Mouse (Mus musculus) embryonic facial prominence, embryonic 15.5 days (tissue): ENCODE results near the gene Ddb2. TPM values are rescaled to one million over a fixed set of nuclear protein-coding genes. Genes with fewer than 3 reads are reported as not detected.
"Not testable (repeated sequence)": the region's sequence is repeated elsewhere in the genome, so short reads cannot be mapped to it uniquely, and the experiment has no call there.

Source experiments
- ATAC-seq: fragments of 200-750 bp; cut with Nextera tagmentation; 2 replicates; pipeline ENCODE4 v1.8.0; 2017; ENCODE audit warnings: low read depth, moderate TSS enrichment; ENCODE audit not compliant: insufficient number of reproducible peaks, low FRiP score, low TSS enrichment
- H3K27ac ChIP-seq: fragments of 300-500 bp; sonication (generic); replicated peaks from 2 replicates; pipeline ENCODE4 v1.5.1; 2015; ENCODE audit warnings: mild to moderate bottlenecking, inconsistent platforms
- H3K27me3 ChIP-seq: fragments of 300-500 bp; sonication (generic); 2 replicates; pipeline ENCODE4 v1.6.1; 2015; ENCODE audit warnings: inconsistent platforms
- H3K36me3 ChIP-seq: fragments of 300-500 bp; sonication (generic); 2 replicates; pipeline ENCODE4 v1.6.1; 2015; ENCODE audit warnings: mild to moderate bottlenecking, inconsistent platforms
- H3K4me1 ChIP-seq: fragments of 300-500 bp; sonication (generic); 2 replicates; pipeline ENCODE4 v1.6.1; 2015; ENCODE audit warnings: inconsistent platforms
- H3K4me2 ChIP-seq: fragments of 300-500 bp; sonication (generic); replicated peaks from 2 replicates; pipeline ENCODE4 v1.6.1; 2015; ENCODE audit warnings: mild to moderate bottlenecking, inconsistent platforms
- H3K4me3 ChIP-seq: fragments of 300-500 bp; sonication (generic); replicated peaks from 2 replicates; pipeline ENCODE4 v1.5.1; 2015; ENCODE audit warnings: mild to moderate bottlenecking, inconsistent platforms
- H3K9ac ChIP-seq: fragments of 300-500 bp; sonication (generic); 2 replicates; pipeline ENCODE4 v1.6.1; 2015; ENCODE audit warnings: inconsistent platforms
- H3K9me3 ChIP-seq: fragments of 300-500 bp; sonication (generic); replicated peaks from 2 replicates; pipeline ENCODE4 v1.6.1; 2016; ENCODE audit warnings: inconsistent platforms
- WGBS: fragments of 180-500 bp; shearing (Covaris S2); methylation state at CpG from one replicate; pipeline ENCODE4 v1.1.7; 2015; 5-methylcytosine and 5-hydroxymethylcytosine counted together
- polyA plus RNA-seq: library from polyadenylated mRNA; unstranded; fragments of >200 nt; fragmentation: Nextera tagmentation; extraction: Ambion mirVana; gene quantifications from 2 replicates; pipeline ENCODE4 v1.2.1, GENCODE M21; 2015

Ddb2 gene
- polyA plus RNA-seq, 1 experiment from 2014 or later: 18.7 TPM

GRCm38 (mm10) chr2:91252512-91252911 is 15.7 kb upstream of the Ddb2 start:
- H3K4me2 ChIP-seq: no peak overlapping the region
- no peak overlapping the region for H3K9ac ChIP-seq
- H3K4me3 ChIP-seq: no peak overlapping the region
- ATAC-seq: no peak
- WGBS: 34% methylated on average over 4 of the region's 4 CpGs
- H3K27me3 ChIP-seq: 0 out of 2 replicates have a peak, but pooled peaks cover 12% of the 10 kb centered on the region
- no peaks in the 10 kb centered on the region for H3K36me3 ChIP-seq
- H3K4me1 ChIP-seq: peaks cover 22% of the 10 kb centered on the region
- H3K9me3 ChIP-seq: no peaks in the 10 kb centered on the region
- H3K27ac ChIP-seq: no peak overlapping the region

- H3K4me1 ChIP-seq: peaks cover 18% of the 10 kb centered on the region
- H3K9me3 ChIP-seq: no peaks in the 10 kb centered on the region
- 0 out of 2 replicates have a peak, but pooled peaks cover 12% of the 10 kb centered on the region for H3K27me3 ChIP-seq
- H3K4me3 ChIP-seq: no peak overlapping the region
- H3K9ac ChIP-seq: no peak overlapping the region
- no peak overlapping the region for H3K4me2 ChIP-seq
- no peaks in the 10 kb centered on the region for H3K36me3 ChIP-seq
- no peak overlapping the region for H3K27ac ChIP-seq
- ATAC-seq: no peak
- 67% methylated on average over 4 of the region's 4 CpGs for WGBS
Measured at GRCm38 (mm10) chr2:91252001-91252400, 15.2 kb upstream of the Ddb2 start.

- Histone ChIP-seq H3K4me3 (no peak overlapping the region), H3K4me1 (no peaks in the 10 kb centered on the region), H3K9ac (no peak overlapping the region), H3K9me3 (no peaks in the 10 kb centered on the region), H3K27me3 (no peaks in the 10 kb centered on the region), H3K27ac (no peak overlapping the region), H3K36me3 (no peaks in the 10 kb centered on the region), H3K4me2 (no peak overlapping the region)
- no peak for ATAC-seq
- WGBS: 83% methylated on average over 4 of the region's 4 CpGs
Measured at GRCm38 (mm10) chr2:91248366-91248765, 11.6 kb upstream of the Ddb2 start.

- Histone ChIP-seq H3K9ac (no peak overlapping the region), H3K4me2 (no peak overlapping the region), H3K9me3 (no peaks in the 10 kb centered on the region), H3K4me3 (no peak overlapping the region), H3K27me3 (no peaks in the 10 kb centered on the region), H3K4me1 (no peaks in the 10 kb centered on the region), H3K36me3 (no peaks in the 10 kb centered on the region), H3K27ac (no peak overlapping the region)
- no peak for ATAC-seq
- WGBS: 78% methylated on average over 5 of the region's 5 CpGs
Measured at GRCm38 (mm10) chr2:91244557-91245228, 7.9 kb upstream of the Ddb2 start.

GRCm38 (mm10) chr2:91243416-91243815 is 6.6 kb upstream of the Ddb2 start:
- no peaks in the 10 kb centered on the region for H3K36me3 ChIP-seq
- H3K4me1 ChIP-seq: no peaks in the 10 kb centered on the region
- H3K4me3 ChIP-seq: no peak overlapping the region
- no peaks in the 10 kb centered on the region for H3K27me3 ChIP-seq
- H3K4me2 ChIP-seq: no peak overlapping the region
- H3K9me3 ChIP-seq: no peaks in the 10 kb centered on the region
- peak overlapping the region; percentile 60; the same call in 1 of the 2 replicates for H3K27ac ChIP-seq
- ATAC-seq: peak; percentile 77
- WGBS: 40% methylated on average over 3 of the region's 3 CpGs
- H3K9ac ChIP-seq: no peak overlapping the region

GRCm38 (mm10) chr2:91242547-91242946 is 5.8 kb upstream of the Ddb2 start:
- no peaks in the 10 kb centered on the region for H3K9me3 ChIP-seq
- WGBS: 58% methylated on average over 5 of the region's 5 CpGs

GRCm38 (mm10) chr2:91237511-91238080 is 814 bp upstream of the Ddb2 start:
- H3K9me3 ChIP-seq, H3K4me1 ChIP-seq, H3K27me3 ChIP-seq, H3K36me3 ChIP-seq: not testable (repeated sequence)
- Histone ChIP-seq H3K27ac (peak overlapping the region; percentile 96), H3K9ac (0 out of 2 replicates have a peak overlapping the region, but pooled peaks have one; percentile 51), H3K4me3 (peak overlapping the region; percentile 70), H3K4me2 (peak overlapping the region; percentile 84)
- ATAC-seq: peak; percentile 12; the same call in 1 of the 2 replicates
- 19% methylated on average over 4 of the region's 4 CpGs for WGBS

More at GRCm38 (mm10) chr2:91242547-91242946, 5.8 kb upstream of the Ddb2 start:
- H3K4me3 ChIP-seq: no peak overlapping the region
- no peak overlapping the region for H3K9ac ChIP-seq
- H3K27ac ChIP-seq: no peak overlapping the region
- no peak overlapping the region for H3K4me2 ChIP-seq
- H3K4me1 ChIP-seq: 0 out of 2 replicates have a peak, but pooled peaks cover 3% of the 10 kb centered on the region
- no peaks in the 10 kb centered on the region for H3K36me3 ChIP-seq
- no peaks in the 10 kb centered on the region for H3K27me3 ChIP-seq
- no peak for ATAC-seq

- no peaks in the 10 kb centered on the region for H3K9me3 ChIP-seq
- H3K4me2 ChIP-seq: no peak overlapping the region
- H3K9ac ChIP-seq: no peak overlapping the region
- WGBS: 53% methylated on average over 2 of the region's 2 CpGs
- H3K27me3 ChIP-seq: no peaks in the 10 kb centered on the region
- peaks cover 5% of the 10 kb centered on the region; the same call in 1 of the 2 replicates for H3K36me3 ChIP-seq
- H3K4me3 ChIP-seq: no peak overlapping the region
- ATAC-seq: no peak
- no peak overlapping the region for H3K27ac ChIP-seq
- H3K4me1 ChIP-seq: no peaks in the 10 kb centered on the region
Measured at GRCm38 (mm10) chr2:91229735-91230134, 7.0 kb downstream of the Ddb2 start.

GRCm38 (mm10) chr2:91223614-91224013 is 13.2 kb downstream of the Ddb2 start:
- H3K27me3 ChIP-seq: no peaks in the 10 kb centered on the region
- no peak overlapping the region for H3K4me3 ChIP-seq
- no peaks in the 10 kb centered on the region for H3K4me1 ChIP-seq
- no peak overlapping the region for H3K27ac ChIP-seq
- H3K4me2 ChIP-seq: no peak overlapping the region
- ATAC-seq: no peak
- no peaks in the 10 kb centered on the region for H3K9me3 ChIP-seq
- H3K36me3 ChIP-seq: peaks cover 3% of the 10 kb centered on the region; the same call in 1 of the 2 replicates
- WGBS: 82% methylated on average over 2 of the region's 2 CpGs
- H3K9ac ChIP-seq: no peak overlapping the region

- H3K9ac ChIP-seq: no peak overlapping the region
- H3K27me3 ChIP-seq: no peaks in the 10 kb centered on the region
- H3K36me3 ChIP-seq: peaks cover 13% of the 10 kb centered on the region; the same call in 1 of the 2 replicates
- H3K4me1 ChIP-seq: no peaks in the 10 kb centered on the region
- no peaks in the 10 kb centered on the region for H3K9me3 ChIP-seq
- H3K4me3 ChIP-seq: no peak overlapping the region
- 95% methylated on average over 3 of the region's 3 CpGs for WGBS
- no peak overlapping the region for H3K4me2 ChIP-seq
- no peak overlapping the region for H3K27ac ChIP-seq
- ATAC-seq: no peak
Measured at GRCm38 (mm10) chr2:91220501-91220900, 16.3 kb downstream of the Ddb2 start.

GRCm38 (mm10) chr2:91217032-91217431 is 19.8 kb downstream of the Ddb2 start:
- H3K9me3 ChIP-seq: no peaks in the 10 kb centered on the region
- no peaks in the 10 kb centered on the region for H3K4me1 ChIP-seq
- ATAC-seq: no peak
- H3K9ac ChIP-seq: no peak overlapping the region
- H3K36me3 ChIP-seq: peaks cover 34% of the 10 kb centered on the region
- no peak overlapping the region for H3K27ac ChIP-seq
- H3K27me3 ChIP-seq: no peaks in the 10 kb centered on the region
- H3K4me2 ChIP-seq: no peak overlapping the region
- H3K4me3 ChIP-seq: no peak overlapping the region
- 58% methylated on average over 4 of the region's 4 CpGs for WGBS

- Histone ChIP-seq H3K4me3 (no peak overlapping the region), H3K4me1 (no peaks in the 10 kb centered on the region), H3K4me2 (no peak overlapping the region), H3K27me3 (no peaks in the 10 kb centered on the region), H3K9ac (no peak overlapping the region), H3K27ac (no peak overlapping the region), H3K9me3 (no peaks in the 10 kb centered on the region), H3K36me3 (peaks cover 66% of the 10 kb centered on the region)
- ATAC-seq: no peak
Measured at GRCm38 (mm10) chr2:91213311-91213710, 23.5 kb downstream of the Ddb2 start.
